Mouse (Mus musculus) c-Kit-positive CD71-negative TER-119-negative erythroid progenitor cells, embryonic 14.5 days (primary cell): ENCODE data around the gene Ube2z.

Experiments
- DNase-seq: peaks from one replicate; pipeline ENCODE4 v3.0.0-alpha.2; 2013; ENCODE audit warnings: low read depth

Ube2z gene

GRCm38 (mm10) chr11:96006852-96007515 lies 58.2 kb downstream of the Ube2z start:
- no peak for DNase-seq

- no peak for DNase-seq
These were observed 58.8 kb downstream of the Ube2z start for GRCm38 (mm10) chr11:96006367-96006851.

GRCm38 (mm10) chr11:96005403-96006271 lies 59.6 kb downstream of the Ube2z start, which contains the start of gene Igf2bp1:
Igf2bp1 (minus strand) TSS chr11:96005940.
- DNase-seq = no peak

GRCm38 (mm10) chr11:96004793-96005402 lies 60.3 kb downstream of the Ube2z start:
- DNase-seq = no peak

- DNase-seq = no peak
These were observed 61.0 kb downstream of the Ube2z start for GRCm38 (mm10) chr11:96003969-96004792.

GRCm38 (mm10) chr11:96003100-96003900 lies 61.9 kb downstream of the Ube2z start:
- DNase-seq = no peak
